Mouse (Mus musculus) limb, embryonic 10.5 days (tissue): Measurements from ENCODE around the gene Morn1. TPM values are rescaled to one million over a fixed set of nuclear protein-coding genes. Genes with fewer than 3 reads are reported as not detected.

Experiments used
- DNase-seq: peaks from one replicate; pipeline ENCODE4 v3.0.0-alpha.2; 2017; ENCODE audit warnings: low spot score
- H3K27ac ChIP-seq: fragments of 300-500 bp; sonication (generic); 2 replicates; pipeline ENCODE4 v1.5.1; 2016; ENCODE audit warnings: mild to moderate bottlenecking
- H3K27me3 ChIP-seq: fragments of 300-500 bp; sonication (generic); 2 replicates; pipeline ENCODE4 v1.6.1; 2016; ENCODE audit warnings: low read depth, mild to moderate bottlenecking; ENCODE audit not compliant: poor library complexity, severe bottlenecking
- H3K36me3 ChIP-seq: fragments of 300-500 bp; sonication (generic); 2 replicates; pipeline ENCODE4 v1.6.1; 2016; ENCODE audit warnings: mild to moderate bottlenecking, moderate library complexity
- H3K4me1 ChIP-seq: fragments of 300-500 bp; sonication (generic); 2 replicates; pipeline ENCODE4 v1.6.1; 2016
- H3K4me3 ChIP-seq: fragments of 300-500 bp; sonication (generic); 2 replicates; pipeline ENCODE4 v1.5.1; 2016; ENCODE audit warnings: mild to moderate bottlenecking, moderate library complexity
- H3K9me3 ChIP-seq: fragments of 300-500 bp; sonication (generic); replicated peaks from 2 replicates; pipeline ENCODE4 v1.6.1; 2016; ENCODE audit warnings: mild to moderate bottlenecking
- WGBS: fragments of 180-500 bp; shearing (Covaris S2); methylation state at CpG from one replicate; pipeline ENCODE4 v1.1.7; 2016; 5-methylcytosine and 5-hydroxymethylcytosine counted together
- polyA plus RNA-seq: library from polyadenylated mRNA; unstranded; fragments of >200 nt; fragmentation: Nextera tagmentation; extraction: Ambion mirVana; gene quantifications from 2 replicates; pipeline ENCODE4 v1.2.1, GENCODE M21; 2016

Gene Morn1
- polyA plus RNA-seq, 1 experiment from 2014 or later = 6.5 TPM

GRCm38 (mm10) chr4:155138451-155138850 is 52.1 kb downstream of the Morn1 start:
- H3K9me3 ChIP-seq = no peaks in the 10 kb centered on the region
- H3K27me3 ChIP-seq = no peaks in the 10 kb centered on the region
- WGBS = 90% methylated on average over 8 of the region's 8 CpGs
- H3K4me3 ChIP-seq = no peak overlapping the region
- no peaks in the 10 kb centered on the region for H3K36me3 ChIP-seq
- no peak for DNase-seq
- H3K4me1 ChIP-seq = peaks cover 66% of the 10 kb centered on the region
- H3K27ac ChIP-seq = peak overlapping the region; percentile 21; the same call in 1 of the 2 replicates

- no peak for DNase-seq
- Histone ChIP-seq H3K27me3 (no peaks in the 10 kb centered on the region), H3K9me3 (no peaks in the 10 kb centered on the region), H3K4me1 (peaks cover 66% of the 10 kb centered on the region), H3K27ac (no peak overlapping the region), H3K4me3 (no peak overlapping the region), H3K36me3 (no peaks in the 10 kb centered on the region)
- 77% methylated on average over 12 of the region's 12 CpGs for WGBS
Measured at GRCm38 (mm10) chr4:155139281-155140045, 53.1 kb downstream of the Morn1 start.

- Histone ChIP-seq H3K27ac (peak overlapping the region; percentile 4; the same call in 1 of the 2 replicates), H3K9me3 (no peaks in the 10 kb centered on the region), H3K4me3 (no peak overlapping the region), H3K36me3 (no peaks in the 10 kb centered on the region), H3K27me3 (no peaks in the 10 kb centered on the region), H3K4me1 (peaks cover 66% of the 10 kb centered on the region)
- 78% methylated on average over 2 of the region's 2 CpGs for WGBS
- DNase-seq = no peak
Measured at GRCm38 (mm10) chr4:155140150-155140549, 53.8 kb downstream of the Morn1 start.

- no peak for DNase-seq
- no peaks in the 10 kb centered on the region for H3K27me3 ChIP-seq
- peak overlapping the region; percentile 4 for H3K27ac ChIP-seq
- H3K9me3 ChIP-seq = no peaks in the 10 kb centered on the region
- H3K4me3 ChIP-seq = no peak overlapping the region
- peaks cover 66% of the 10 kb centered on the region for H3K4me1 ChIP-seq
- 61% methylated on average over 12 of the region's 12 CpGs for WGBS
- H3K36me3 ChIP-seq = no peaks in the 10 kb centered on the region
Measured at GRCm38 (mm10) chr4:155140795-155141265, 54.5 kb downstream of the Morn1 start.

- DNase-seq = no peak
- WGBS = 91% methylated on average over 5 of the region's 5 CpGs
- Histone ChIP-seq H3K9me3 (no peaks in the 10 kb centered on the region), H3K36me3 (no peaks in the 10 kb centered on the region), H3K27me3 (no peaks in the 10 kb centered on the region), H3K4me1 (peaks cover 61% of the 10 kb centered on the region), H3K4me3 (no peak overlapping the region), H3K27ac (peak overlapping the region; percentile 7; the same call in 1 of the 2 replicates)
Measured at GRCm38 (mm10) chr4:155142836-155143235, 56.5 kb downstream of the Morn1 start.

GRCm38 (mm10) chr4:155143411-155143810 is 57.0 kb downstream of the Morn1 start:
- H3K4me3 ChIP-seq = no peak overlapping the region
- H3K9me3 ChIP-seq = no peaks in the 10 kb centered on the region
- H3K27me3 ChIP-seq = no peaks in the 10 kb centered on the region
- H3K4me1 ChIP-seq = peaks cover 56% of the 10 kb centered on the region
- no peaks in the 10 kb centered on the region for H3K36me3 ChIP-seq
- no peak for DNase-seq
- WGBS = 53% methylated on average over 2 of the region's 2 CpGs
- H3K27ac ChIP-seq = peak overlapping the region; percentile 89

GRCm38 (mm10) chr4:155143871-155144502 is 57.6 kb downstream of the Morn1 start:
- H3K27me3 ChIP-seq = 0 out of 2 replicates have a peak, but pooled peaks cover under 1% of the 10 kb centered on the region
- peak overlapping the region; percentile 8; the same call in 1 of the 2 replicates for H3K4me3 ChIP-seq
- 59% methylated on average over 12 of the region's 12 CpGs for WGBS
- peak overlapping the region; percentile 89 for H3K27ac ChIP-seq
- peaks cover 58% of the 10 kb centered on the region for H3K4me1 ChIP-seq
- H3K9me3 ChIP-seq = no peaks in the 10 kb centered on the region
- peak; percentile 72 for DNase-seq
- no peaks in the 10 kb centered on the region for H3K36me3 ChIP-seq

- Histone ChIP-seq H3K4me3 (no peak overlapping the region), H3K9me3 (no peaks in the 10 kb centered on the region), H3K36me3 (no peaks in the 10 kb centered on the region), H3K4me1 (peaks cover 61% of the 10 kb centered on the region), H3K27ac (peak overlapping the region; percentile 89), H3K27me3 (0 out of 2 replicates have a peak, but pooled peaks cover 7% of the 10 kb centered on the region)
- no peak for DNase-seq
- 49% methylated on average over 4 of the region's 4 CpGs for WGBS
Measured at GRCm38 (mm10) chr4:155144548-155145180, 58.3 kb downstream of the Morn1 start.

GRCm38 (mm10) chr4:155146107-155146823 is 59.9 kb downstream of the Morn1 start:
- 83% methylated on average over 14 of the region's 14 CpGs for WGBS
- 0 out of 2 replicates have a peak overlapping the region, but pooled peaks have one; percentile 89 for H3K27ac ChIP-seq

GRCm38 (mm10) chr4:155148453-155148852 is 62.1 kb downstream of the Morn1 start:
- Histone ChIP-seq H3K27ac (peak overlapping the region; percentile 56; the same call in 1 of the 2 replicates), H3K36me3 (peaks cover 12% of the 10 kb centered on the region), H3K27me3 (peaks cover 28% of the 10 kb centered on the region), H3K4me3 (no peak overlapping the region), H3K4me1 (peaks cover 69% of the 10 kb centered on the region), H3K9me3 (no peaks in the 10 kb centered on the region)
- WGBS = 80% methylated on average over 4 of the region's 4 CpGs
- DNase-seq = no peak

More at GRCm38 (mm10) chr4:155146107-155146823, 59.9 kb downstream of the Morn1 start:
- Histone ChIP-seq H3K9me3 (no peaks in the 10 kb centered on the region), H3K4me3 (no peak overlapping the region), H3K27me3 (peaks cover 16% of the 10 kb centered on the region; the same call in 1 of the 2 replicates), H3K36me3 (no peaks in the 10 kb centered on the region), H3K4me1 (peaks cover 61% of the 10 kb centered on the region)
- DNase-seq = no peak

GRCm38 (mm10) chr4:155148910-155149698 is 62.7 kb downstream of the Morn1 start:
- peaks cover 63% of the 10 kb centered on the region for H3K4me1 ChIP-seq
- H3K36me3 ChIP-seq = peaks cover 17% of the 10 kb centered on the region
- peaks cover 28% of the 10 kb centered on the region for H3K27me3 ChIP-seq
- WGBS = 69% methylated on average over 8 of the region's 8 CpGs
- H3K27ac ChIP-seq = peak overlapping the region; percentile 56; the same call in 1 of the 2 replicates
- DNase-seq = no peak
- no peak overlapping the region for H3K4me3 ChIP-seq
- no peaks in the 10 kb centered on the region for H3K9me3 ChIP-seq

- H3K9me3 ChIP-seq = no peaks in the 10 kb centered on the region
- peaks cover 28% of the 10 kb centered on the region for H3K27me3 ChIP-seq
- H3K4me1 ChIP-seq = peaks cover 63% of the 10 kb centered on the region
- WGBS = 65% methylated on average over 6 of the region's 6 CpGs
- H3K4me3 ChIP-seq = peak overlapping the region; percentile 59
- peak overlapping the region; percentile 90 for H3K27ac ChIP-seq
- H3K36me3 ChIP-seq = peaks cover 21% of the 10 kb centered on the region
- no peak for DNase-seq
Measured at GRCm38 (mm10) chr4:155149941-155150275, 63.5 kb downstream of the Morn1 start.
